Mouse (Mus musculus) hindbrain, postnatal 0 days (tissue): ENCODE measurements around the gene Pou3f3. TPM values are rescaled to one million over a fixed set of nuclear protein-coding genes. Genes with fewer than 3 reads are reported as not detected.
A peak's percentile ranks its signal among the peaks of the same experiment; 100 is the strongest.

Experiments used
- ATAC-seq: fragments of 200-750 bp; cut with Nextera tagmentation; 2 replicates; pipeline ENCODE4 v1.8.0; 2017; ENCODE audit warnings: mild to moderate bottlenecking, moderate TSS enrichment, moderate library complexity
- DNase-seq: peaks from one replicate; pipeline ENCODE4 v3.0.0-alpha.2; 2015; ENCODE audit warnings: low spot score
- H3K27ac ChIP-seq: fragments of 300-500 bp; sonication (generic); 2 replicates; pipeline ENCODE4 v1.5.1; 2014; ENCODE audit warnings: mild to moderate bottlenecking
- H3K27me3 ChIP-seq: fragments of 300-500 bp; sonication (generic); 2 replicates; pipeline ENCODE4 v1.6.1; 2014; ENCODE audit warnings: low read length, mixed read lengths; ENCODE audit not compliant: insufficient read depth
- H3K36me3 ChIP-seq: fragments of 300-500 bp; sonication (generic); 2 replicates; pipeline ENCODE4 v1.6.1; 2014; ENCODE audit warnings: low read length, mixed read lengths; ENCODE audit not compliant: insufficient read depth
- H3K4me1 ChIP-seq: fragments of 300-500 bp; sonication (generic); 2 replicates; pipeline ENCODE4 v1.6.1; 2014; ENCODE audit warnings: antibody characterized with exemption, low read length, mixed read lengths; ENCODE audit not compliant: insufficient read depth
- H3K4me2 ChIP-seq: fragments of 300-500 bp; sonication (generic); 2 replicates; pipeline ENCODE4 v1.6.1; 2014; ENCODE audit warnings: low read depth, mild to moderate bottlenecking, low read length, moderate library complexity, mixed read lengths
- H3K4me3 ChIP-seq: fragments of 300-500 bp; sonication (generic); 2 replicates; pipeline ENCODE4 v1.5.1; 2014; ENCODE audit warnings: low read length
- H3K9ac ChIP-seq: fragments of 300-500 bp; sonication (generic); replicated peaks from 2 replicates; pipeline ENCODE4 v1.6.1; 2014; ENCODE audit warnings: mild to moderate bottlenecking, low read length, moderate library complexity, mixed read lengths
- H3K9me3 ChIP-seq: fragments of 300-500 bp; sonication (generic); 2 replicates; pipeline ENCODE4 v1.6.1; 2016; ENCODE audit warnings: low read length, mixed read lengths
- CTCF ChIP-seq: IDR thresholded peaks from 2 replicates; pipeline ENCODE4 v1.5.1; 2016; ENCODE audit warnings: antibody characterized with exemption, control low read depth, low read depth
- WGBS: fragments of 180-500 bp; shearing (Covaris S2); extraction: QIAGEN DNeasy Blood & Tissue Kit; methylation state at CpG from one replicate; pipeline ENCODE4 v1.1.7; 2014; 5-methylcytosine and 5-hydroxymethylcytosine counted together
- polyA plus RNA-seq: library from polyadenylated mRNA; unstranded; fragments of >200 nt; fragmentation: Nextera tagmentation; extraction: Ambion mirVana; gene quantifications from 2 replicates; pipeline ENCODE4 v1.2.1, GENCODE M21; 2015
- total RNA-seq: library from RNA; depleted of rRNA; stranded (reverse); fragments of >200 nt; gene quantifications from 2 replicates; pipeline ENCODE4 v1.2.3, GENCODE M21; 2014; rRNA removed

Gene Pou3f3
- total and polyA plus RNA-seq, 2 experiments from 2014 or later: 10.3 to 30.7 TPM

DNA sequence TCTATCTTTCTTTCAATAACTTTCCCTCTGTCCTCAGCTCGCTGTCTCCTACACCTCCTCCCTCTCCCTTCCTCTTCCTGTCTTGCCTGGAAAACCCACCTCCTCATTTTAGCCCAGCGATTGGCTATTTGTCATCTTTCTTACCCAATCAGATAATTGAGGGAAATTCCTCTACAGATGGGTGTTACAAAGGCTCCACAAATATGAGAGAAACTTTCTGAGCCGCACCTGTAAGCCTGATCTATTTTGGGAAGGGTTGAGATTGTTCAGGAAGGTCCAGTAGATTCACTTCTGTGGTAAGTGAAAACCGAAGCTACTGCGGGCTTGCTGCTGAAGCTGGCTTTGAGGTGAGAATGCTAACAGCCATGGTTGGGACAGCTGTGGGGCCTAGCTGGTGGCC is 31.6 kb downstream of the Pou3f3 start:
- 91% methylated on average over 5 of the region's 5 CpGs for WGBS
- H3K4me3 ChIP-seq: no peak overlapping the region

DNA sequence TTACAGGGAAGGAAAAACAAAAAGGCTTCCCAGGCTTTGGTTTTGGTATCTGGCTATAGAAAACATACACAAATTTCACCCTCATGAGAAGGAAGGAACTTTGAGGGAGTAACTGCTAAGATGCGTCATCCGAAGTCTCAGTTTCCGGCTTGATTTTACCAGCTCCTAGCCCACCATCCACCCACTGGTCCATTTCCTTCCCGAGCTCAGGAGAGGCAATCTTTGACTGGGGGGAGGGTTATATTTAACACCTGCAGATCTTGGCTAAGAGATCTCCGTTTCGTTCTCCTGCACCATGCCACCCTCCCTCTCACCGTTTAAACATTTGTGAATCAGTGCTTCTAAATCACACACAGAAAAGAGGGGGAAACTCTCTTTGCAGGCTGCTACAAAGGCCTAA is 32.1 kb downstream of the Pou3f3 start:
- no peak for TF ChIP-seq CTCF
- Histone ChIP-seq H3K9me3 (no peaks in the 10 kb centered on the region), H3K4me3 (no peak overlapping the region), H3K27me3 (no peaks in the 10 kb centered on the region), H3K9ac (no peak overlapping the region), H3K27ac (no peak overlapping the region), H3K4me2 (no peak overlapping the region), H3K36me3 (no peaks in the 10 kb centered on the region), H3K4me1 (no peaks in the 10 kb centered on the region)
- ATAC-seq (no peak), DNase-seq (no peak)
- whole genome bisulfite sequencing: 73% methylated on average over 7 of the region's 7 CpGs

More for the DNA sequence above, 31.6 kb downstream of the Pou3f3 start:
- Histone ChIP-seq H3K4me1 (no peaks in the 10 kb centered on the region), H3K36me3 (no peaks in the 10 kb centered on the region), H3K9me3 (no peaks in the 10 kb centered on the region), H3K9ac (no peak overlapping the region), H3K27ac (no peak overlapping the region), H3K4me2 (no peak overlapping the region), H3K27me3 (no peaks in the 10 kb centered on the region)
- no peak for DNase-seq
- TF ChIP-seq CTCF: no peak
- ATAC-seq: no peak

DNA sequence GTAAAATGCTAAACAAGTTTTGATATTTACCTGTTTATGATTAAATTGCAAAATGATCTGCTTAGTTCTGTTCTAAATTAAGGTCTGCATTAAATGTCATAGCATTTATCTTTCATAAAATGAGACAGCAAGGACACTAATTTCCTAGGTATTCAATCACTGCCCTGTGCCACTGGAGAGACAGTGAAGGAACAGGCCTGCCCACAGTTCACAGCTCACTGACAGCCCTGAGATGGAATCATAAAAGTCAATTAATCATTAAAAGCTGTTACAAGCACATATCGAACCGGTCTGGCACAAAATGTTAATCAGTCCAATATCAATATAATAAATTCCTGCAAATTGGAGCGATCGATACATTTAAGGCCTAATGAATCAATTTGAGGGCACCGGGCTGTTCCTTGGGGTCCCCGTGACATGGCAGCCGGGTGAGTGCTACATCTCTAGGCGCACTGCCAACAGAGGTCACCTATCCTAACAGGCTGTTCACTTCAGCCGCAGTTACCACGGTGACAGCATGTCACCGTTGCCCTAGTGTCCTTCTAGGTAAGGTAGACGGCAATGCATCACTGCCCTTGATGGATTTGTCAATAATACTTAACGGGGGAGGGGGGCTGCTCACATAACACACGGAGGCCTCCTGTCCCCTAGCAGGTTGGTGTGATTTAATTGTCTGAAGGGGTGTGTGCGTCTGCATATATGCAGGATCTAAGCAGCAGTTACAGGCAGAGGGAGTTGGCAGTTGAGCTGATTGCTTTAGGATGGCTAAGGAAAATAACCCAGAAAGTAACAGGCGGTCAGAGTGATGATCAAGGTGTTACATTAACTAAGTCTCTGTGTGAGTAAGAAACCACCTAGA is 46.0 kb downstream of the Pou3f3 start:
- Histone ChIP-seq H3K4me1 (no peaks in the 10 kb centered on the region), H3K27me3 (no peaks in the 10 kb centered on the region), H3K36me3 (no peaks in the 10 kb centered on the region), H3K9ac (no peak overlapping the region), H3K27ac (no peak overlapping the region), H3K4me3 (no peak overlapping the region), H3K9me3 (no peaks in the 10 kb centered on the region), H3K4me2 (no peak overlapping the region)
- WGBS: 50% methylated on average over 16 of the region's 16 CpGs
- ATAC-seq: peak; percentile 73
- DNase-seq: peak; percentile 51
- no peak for TF ChIP-seq CTCF

DNA sequence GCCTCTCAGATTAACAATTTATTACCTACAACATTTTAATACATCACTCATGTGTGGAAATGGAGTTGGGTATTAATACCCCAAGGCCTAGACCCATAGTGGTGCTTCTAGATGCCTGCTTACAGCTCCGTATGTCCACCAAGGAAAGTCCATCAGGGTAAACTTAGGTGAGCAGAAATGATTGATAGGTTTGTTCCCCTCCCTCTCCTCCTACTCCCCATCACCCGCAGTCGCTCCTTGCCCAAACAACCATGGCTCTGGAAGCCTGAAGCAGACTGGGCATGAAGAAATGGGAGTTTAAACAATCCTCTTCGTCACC is 46.6 kb downstream of the Pou3f3 start:
- Histone ChIP-seq H3K9ac (no peak overlapping the region), H3K4me1 (no peaks in the 10 kb centered on the region), H3K27me3 (no peaks in the 10 kb centered on the region), H3K27ac (no peak overlapping the region), H3K4me3 (no peak overlapping the region), H3K36me3 (no peaks in the 10 kb centered on the region), H3K9me3 (no peaks in the 10 kb centered on the region), H3K4me2 (no peak overlapping the region)
- ATAC-seq (no peak), DNase-seq (no peak)
- no peak for TF ChIP-seq CTCF
- WGBS: 83% methylated on average over 4 of the region's 4 CpGs

DNA sequence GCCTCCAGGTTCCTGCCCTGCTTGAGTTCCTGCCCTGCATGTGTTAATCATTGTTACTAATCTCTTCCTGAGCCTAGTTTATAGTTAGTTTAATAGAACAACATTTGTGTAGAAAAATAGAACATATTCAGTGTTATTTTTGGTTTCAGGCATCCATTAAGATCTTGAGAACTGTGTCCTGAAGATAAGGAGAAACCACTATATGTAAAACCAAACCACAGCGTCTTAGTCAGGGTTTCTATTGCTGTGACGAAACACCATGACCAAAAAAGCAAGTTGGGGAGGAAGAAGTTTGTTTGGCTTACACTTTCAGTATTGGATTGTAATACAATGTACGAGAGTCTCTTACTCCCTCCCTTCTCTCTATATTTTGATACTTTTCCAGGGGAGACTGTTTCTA is 49.5 kb downstream of the Pou3f3 start:
- H3K27me3 ChIP-seq: no peaks in the 10 kb centered on the region
- H3K9ac ChIP-seq: no peak overlapping the region
- TF ChIP-seq CTCF: no peak
- H3K36me3 ChIP-seq: no peaks in the 10 kb centered on the region
- DNase-seq (no peak), ATAC-seq (no peak)
- no peak overlapping the region for H3K27ac ChIP-seq
- 81% methylated on average over 3 of the region's 3 CpGs for WGBS
- H3K4me2 ChIP-seq: no peak overlapping the region
- no peaks in the 10 kb centered on the region for H3K4me1 ChIP-seq
- no peaks in the 10 kb centered on the region for H3K9me3 ChIP-seq
- H3K4me3 ChIP-seq: no peak overlapping the region

DNA sequence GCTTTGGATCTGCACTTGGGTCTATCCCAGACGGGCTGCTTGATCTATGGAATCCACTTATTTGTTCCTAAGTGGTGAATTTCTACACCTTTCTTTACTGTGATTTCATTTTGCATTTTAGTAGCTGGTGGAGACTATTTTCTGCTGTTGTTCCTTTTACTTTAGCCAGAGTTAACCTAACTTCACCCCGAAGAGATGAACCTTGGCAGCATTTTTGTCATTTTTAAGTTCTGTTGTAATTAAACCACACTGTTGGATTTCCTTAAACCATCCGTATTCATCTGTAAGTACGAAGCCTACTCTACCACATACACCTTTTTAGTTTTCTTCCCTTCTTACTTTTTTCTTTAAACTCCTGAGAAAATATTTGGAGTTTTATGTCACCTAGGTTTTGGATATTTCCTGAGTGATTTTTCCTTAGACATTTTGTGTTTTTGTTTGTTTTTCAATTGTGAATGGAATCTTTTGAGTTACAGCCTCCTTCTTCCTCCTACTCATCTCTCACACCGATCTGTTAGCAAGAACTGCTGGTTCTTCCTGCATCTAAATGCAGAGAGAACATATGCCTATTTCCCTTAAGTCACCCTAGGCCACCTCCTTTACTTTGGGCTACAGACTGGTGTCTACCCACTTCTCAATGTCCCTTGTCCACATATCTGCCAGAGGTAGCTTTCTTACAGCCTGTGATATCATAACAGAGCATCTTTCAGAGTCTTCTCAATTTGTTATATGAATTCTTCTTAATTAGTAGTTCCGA is 54.1 kb downstream of the Pou3f3 start:
- no peaks in the 10 kb centered on the region for H3K4me1 ChIP-seq
- H3K9ac ChIP-seq: no peak overlapping the region
- 87% methylated on average over 6 of the region's 6 CpGs for WGBS
- no peaks in the 10 kb centered on the region for H3K9me3 ChIP-seq
- ATAC-seq: no peak
- no peak for TF ChIP-seq CTCF
- no peak overlapping the region for H3K4me3 ChIP-seq
- no peak for DNase-seq
- H3K36me3 ChIP-seq: no peaks in the 10 kb centered on the region
- H3K27ac ChIP-seq: no peak overlapping the region
- H3K27me3 ChIP-seq: no peaks in the 10 kb centered on the region
- H3K4me2 ChIP-seq: no peak overlapping the region

Other genes with a start within 250 kb of the Pou3f3 start
- 21.2 and 27.8 TPM in 2 replicates for gene Mrps9, start 155.5 kb downstream of the Pou3f3 start, total RNA-seq
- 33.6 and 36.9 TPM in 2 replicates for gene Mrps9, start 155.5 kb downstream of the Pou3f3 start, polyA plus RNA-seq